Mouse (Mus musculus): ENCODE measurements around the gene Myoc.
"Not testable (repeated sequence)": the region's sequence is repeated elsewhere in the genome, so short reads cannot be mapped to it uniquely, and the experiment has no call there.

The Myoc gene

DNA sequence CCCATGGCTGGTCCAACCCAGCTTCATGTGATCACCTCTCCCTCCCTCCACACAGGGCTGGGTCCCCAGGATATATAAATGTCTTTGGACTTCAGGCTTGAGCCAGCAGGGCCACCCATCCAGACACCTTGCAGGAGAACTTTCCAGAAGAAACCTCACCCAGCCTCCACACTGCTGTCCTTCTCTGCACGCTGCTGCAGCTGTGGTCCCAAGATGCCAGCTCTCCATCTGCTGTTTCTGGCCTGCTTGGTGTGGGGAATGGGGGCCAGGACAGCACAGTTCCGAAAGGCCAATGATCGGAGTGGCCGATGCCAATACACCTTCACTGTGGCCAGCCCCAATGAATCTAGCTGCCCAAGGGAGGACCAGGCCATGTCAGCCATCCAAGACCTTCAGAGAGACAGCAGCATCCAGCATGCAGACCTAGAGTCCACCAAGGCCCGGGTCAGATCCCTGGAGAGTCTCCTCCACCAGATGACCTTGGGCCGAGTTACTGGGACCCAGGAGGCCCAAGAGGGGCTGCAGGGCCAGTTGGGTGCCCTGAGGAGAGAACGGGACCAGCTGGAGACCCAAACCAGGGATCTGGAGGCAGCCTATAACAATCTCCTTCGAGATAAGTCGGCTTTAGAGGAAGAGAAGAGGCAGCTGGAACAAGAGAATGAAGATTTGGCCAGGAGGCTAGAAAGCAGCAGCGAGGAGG is at the start of gene Myoc:
TSS of gene Myoc (plus strand) at position 105 of the 700 bp plus-strand sequence.
- CTCF ChIA-PET, result no interaction called here

DNA sequence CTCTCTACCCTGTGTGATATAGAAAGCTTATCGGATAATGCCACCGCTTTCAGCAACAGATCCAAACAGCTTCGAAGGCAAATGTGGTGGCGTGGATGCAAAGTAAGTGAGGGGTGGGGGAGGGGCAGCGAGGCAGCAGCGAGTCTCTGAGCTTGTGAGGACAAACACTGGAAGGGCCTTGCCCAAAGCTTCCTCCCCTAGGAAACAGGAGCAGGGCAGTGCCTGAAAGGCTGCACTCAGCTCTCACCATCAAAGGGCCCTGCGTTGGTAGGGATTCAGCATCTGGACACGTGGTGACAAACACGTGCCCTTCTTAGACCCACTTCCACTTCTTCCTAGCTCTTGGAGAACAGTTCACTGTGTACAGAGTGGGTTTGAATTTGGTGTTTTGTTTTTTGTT is 49.5 kb upstream of the Myoc start:
- CTCF ChIA-PET, result interaction anchor here (0.7 kb wide), 1 partner anchor 11 kb away, joined by 3 read pairs; no protein-coding TSS in a partner anchor

DNA sequence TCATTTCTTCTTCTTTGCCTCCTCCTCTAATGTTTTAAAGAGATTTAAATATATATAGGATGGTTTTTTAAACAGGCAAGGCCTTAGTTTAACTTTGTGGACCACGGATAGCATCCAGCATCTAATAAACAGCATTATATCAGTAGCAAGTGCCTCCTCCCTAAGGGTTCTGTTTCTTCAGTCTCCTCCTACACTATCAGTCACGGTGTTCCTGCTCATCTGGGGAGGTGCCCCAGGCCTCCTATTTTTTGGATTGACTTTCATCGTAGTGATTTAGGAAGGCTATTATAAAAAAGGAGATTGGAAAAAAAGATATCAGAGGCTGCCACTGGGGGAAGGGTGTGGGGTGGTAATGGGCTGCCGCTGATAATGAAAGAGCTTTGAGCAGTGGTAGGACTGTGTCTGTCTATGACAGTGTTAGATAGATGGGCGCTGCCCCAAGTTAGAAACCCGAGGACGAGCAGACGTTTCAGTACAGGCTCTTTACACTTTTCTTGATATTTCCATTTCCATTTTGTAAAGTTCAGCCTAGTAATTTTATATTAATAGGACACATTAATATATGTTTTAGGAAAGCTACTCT is 48.4 kb upstream of the Myoc start:
- CTCF ChIA-PET, result no interaction called here

DNA sequence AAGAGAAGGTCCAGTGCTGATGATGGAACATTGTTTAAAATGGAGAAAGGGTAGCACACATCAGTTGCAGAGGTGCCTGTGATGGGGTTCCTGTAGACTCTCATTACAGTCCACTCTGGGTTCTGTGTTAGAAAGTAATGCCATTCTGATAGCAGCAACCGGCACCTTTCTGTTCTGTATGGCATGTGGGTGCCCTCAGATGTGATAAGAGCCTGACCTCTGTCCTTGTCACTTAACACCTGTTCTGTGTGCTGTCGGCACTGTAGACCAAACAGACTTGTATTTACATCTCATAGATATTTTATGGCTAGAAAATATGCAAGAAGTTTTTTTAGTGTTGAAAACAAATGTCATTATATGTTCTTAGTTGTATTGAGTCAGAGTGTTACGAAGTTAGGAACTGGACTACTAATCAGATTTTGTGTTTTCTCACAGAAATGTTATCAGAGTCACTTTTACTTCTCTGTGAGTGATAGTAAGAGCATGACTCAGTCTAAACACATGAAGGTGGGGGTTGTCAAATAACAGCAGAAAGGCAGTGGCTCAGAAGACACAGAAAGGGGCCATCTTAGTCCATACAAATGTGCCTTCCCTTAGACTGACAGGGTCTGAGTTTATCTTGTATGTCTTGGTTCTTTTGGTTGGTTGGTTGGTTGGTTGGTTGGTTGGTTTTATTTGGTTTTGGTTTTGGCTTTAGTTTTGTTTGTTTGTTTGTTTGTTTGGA is 41.4 kb upstream of the Myoc start:
- CTCF ChIA-PET, result no interaction called here

DNA sequence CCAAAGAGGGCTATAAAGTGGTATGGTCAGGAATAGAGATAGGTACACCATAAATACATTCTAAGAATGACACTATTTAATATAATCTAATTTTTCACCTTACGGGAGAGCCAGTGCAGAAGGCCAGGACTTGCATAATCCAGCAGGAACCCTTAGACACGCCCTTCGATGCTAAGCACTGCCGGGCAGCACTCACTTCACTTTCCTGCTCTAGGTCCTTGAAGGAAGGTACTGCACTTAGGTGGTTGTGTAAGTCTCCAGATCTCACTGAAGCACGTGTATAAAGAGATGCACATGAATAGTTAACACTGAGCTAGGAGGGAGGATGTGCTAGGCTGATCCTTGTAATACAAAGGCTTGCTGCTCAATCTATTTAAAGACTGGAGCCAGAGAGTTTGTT is 39.3 kb upstream of the Myoc start:
- CTCF ChIA-PET, result no interaction called here

DNA sequence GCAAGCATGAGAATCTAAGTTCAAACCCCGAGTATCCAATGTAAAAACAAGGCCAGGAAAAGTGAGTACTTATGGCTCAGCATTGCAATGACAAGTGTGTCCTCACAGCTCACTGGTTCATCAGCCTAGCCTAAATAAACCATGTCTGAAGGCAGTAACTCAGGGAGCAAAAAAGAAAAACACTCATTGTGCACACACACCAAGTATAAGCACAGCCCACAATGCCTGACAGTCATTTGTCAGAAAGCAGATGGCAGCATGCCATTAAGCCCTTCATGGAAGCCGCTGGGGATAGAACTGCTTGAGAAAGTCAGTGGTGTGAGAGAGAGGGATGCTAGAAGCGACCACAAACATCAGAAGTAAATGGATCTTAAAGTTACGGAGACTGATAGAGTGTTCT is 37.7 kb upstream of the Myoc start:
- CTCF ChIA-PET, result no interaction called here

DNA sequence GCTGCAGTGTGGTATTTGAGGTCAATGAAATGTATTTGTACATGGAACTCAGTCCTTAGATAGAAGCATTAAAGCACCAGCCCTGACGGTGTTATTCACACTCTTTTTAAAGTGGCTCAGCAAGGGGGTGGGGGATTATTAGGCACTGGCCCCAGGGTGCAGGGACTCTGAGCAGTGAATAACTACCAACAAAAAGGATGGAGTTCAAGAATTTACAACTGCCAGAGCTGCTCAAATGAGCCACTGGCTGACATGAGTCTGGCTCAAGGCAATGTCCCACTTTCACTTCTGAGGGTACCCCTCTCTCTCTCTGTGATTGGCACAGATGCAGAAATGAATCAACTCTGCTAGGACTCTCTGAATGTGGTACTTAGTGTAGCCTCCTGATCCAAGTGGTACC is 30.8 kb upstream of the Myoc start:
- CTCF ChIA-PET, result no interaction called here

DNA sequence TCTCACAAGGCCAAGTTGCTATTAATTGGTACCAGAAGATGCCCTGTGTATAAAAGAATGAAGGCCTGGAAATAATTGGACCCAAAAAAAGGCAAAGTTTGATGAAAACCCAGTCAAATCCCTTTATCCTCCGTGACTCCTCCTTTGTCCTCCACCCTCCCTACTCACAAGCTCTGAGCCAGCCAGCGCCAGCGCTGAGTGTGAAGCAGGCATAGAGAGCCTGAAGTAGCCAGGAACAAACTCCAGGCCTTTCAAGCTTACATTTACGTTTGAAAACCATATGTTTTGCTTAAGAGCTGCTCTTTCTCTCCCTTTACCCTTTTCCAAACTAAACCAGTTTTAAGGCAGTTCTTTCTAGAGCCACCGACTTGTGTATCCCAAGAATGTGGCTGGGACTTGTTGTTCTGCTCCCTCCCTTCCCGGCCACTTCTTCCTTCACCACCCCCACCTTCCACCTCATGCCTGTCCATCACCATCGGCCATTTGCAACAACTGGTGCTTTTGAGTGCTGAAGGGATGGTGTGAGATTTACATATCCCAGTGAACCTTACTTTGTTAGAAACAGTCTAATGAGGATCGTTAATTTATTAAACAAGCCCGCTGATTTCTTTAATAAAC is 29.2 kb upstream of the Myoc start:
- CTCF ChIA-PET, result no interaction called here

DNA sequence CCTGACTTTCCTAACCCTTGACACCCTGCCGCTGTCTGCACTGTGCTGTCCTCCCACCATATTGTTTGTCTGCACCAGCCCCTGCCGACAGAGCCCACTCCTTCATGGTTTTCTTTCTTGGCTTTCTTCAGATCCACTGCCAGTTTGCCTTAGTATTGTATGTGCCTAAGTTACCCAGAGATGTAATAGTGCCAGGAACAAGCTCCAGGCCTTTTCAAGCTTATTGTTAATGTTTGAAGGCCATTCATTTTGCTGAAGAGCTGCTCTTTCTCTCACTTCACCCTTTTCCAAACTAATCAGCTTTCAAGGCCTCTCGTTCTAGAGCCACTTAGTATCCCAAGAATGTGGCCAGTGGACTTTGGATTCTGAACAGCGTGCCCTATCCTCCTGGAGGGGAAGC is 27.8 kb upstream of the Myoc start:
- CTCF ChIA-PET, result no interaction called here

DNA sequence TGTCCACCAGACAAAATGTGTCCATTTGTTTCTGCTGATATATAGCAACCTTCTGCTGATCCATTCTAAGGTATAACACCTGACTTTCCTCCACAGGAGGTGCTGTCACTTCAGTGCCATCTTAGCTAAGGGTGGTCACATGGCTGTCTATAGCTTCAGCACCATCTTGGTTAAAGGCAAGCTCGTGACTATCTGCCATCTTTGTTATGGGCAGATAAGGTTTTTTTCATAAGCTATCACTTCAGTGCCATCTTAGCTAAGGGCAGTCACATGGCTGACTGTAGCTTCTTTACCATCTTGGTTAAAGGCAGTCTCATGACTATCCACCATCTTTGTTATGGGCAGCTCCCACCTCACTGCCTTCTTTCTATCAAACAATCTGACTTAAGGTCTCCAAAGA is 23.4 kb upstream of the Myoc start:
- CTCF ChIA-PET, result no interaction called here

DNA sequence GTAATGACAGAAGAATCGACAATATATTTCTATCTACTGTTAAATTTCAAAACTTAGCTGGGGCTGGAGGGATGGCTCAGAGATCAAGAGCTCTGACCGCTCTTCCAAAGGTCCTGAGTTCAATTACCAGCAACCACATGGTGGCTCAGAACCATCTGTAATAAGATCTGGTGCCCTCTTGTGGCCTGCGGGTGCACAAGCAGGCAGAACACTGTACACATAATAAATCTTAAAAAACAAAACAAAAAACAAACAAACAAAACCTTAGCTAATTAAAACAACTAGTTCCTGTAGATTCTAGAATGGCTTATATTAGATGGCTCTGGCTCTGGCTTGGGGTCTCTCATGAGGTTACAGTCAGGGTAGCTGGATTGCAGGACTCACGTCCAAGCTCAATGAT is 18.5 kb upstream of the Myoc start:
- CTCF ChIA-PET, result no interaction called here

DNA sequence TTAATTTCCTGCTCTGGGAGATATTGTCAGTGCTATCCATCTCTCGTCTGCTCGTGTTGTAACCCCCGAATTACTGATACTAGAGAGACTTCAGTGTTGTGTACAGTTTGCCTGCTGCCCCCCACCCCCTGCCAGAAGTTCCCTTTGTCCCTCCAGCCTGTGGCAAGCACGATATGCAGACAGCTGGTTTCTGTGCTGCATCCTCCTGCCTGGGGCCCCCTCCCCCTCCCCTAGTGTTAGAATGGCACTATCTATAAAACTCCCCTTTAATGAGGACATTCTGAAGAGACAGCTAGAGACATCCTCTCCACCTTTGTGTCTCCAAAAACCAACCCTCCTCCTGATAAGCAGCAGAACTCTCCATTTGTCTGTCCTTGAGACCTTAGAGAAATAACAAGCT is 15.1 kb upstream of the Myoc start:
- CTCF ChIA-PET, result no interaction called here

DNA sequence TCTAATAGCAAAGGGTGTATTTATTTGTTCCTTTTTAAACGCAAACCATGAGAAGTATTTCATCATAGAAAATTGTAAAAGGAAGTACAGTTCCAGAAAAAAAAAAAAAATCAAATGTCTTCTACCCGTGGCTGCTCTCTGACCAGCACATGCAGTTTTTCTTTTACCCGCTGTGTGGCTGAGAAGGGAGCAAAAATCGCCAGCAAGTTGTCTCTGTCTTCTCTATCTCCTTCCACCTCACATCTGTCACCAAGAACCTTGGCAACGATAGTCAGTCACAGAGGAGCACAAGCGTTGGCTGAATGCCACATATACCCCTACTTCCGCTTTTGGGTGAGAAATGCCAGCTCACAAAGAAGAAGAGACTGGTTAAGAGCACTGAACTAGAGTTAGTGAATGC is 13.7 kb upstream of the Myoc start:
- CTCF ChIA-PET, result no interaction called here

DNA sequence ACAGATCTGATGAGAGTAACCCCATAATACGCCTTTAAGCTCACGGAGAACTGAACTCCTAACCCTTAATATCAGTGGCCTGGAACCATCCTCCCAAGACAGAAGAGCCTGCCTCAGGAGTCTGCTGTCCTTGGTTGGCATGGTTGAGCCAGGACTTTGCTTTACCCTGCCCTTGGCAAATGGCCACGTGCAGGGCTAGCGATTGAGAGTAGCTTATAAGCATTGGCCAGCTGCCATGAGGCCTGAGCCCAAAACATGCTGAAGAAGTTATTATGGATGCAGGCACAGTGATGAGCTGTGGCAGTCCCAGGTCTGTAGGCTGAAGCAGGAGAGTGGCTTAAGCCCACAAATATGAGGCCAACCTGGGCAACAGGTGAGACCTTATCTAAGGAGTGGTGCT is 11.1 kb upstream of the Myoc start:
- CTCF ChIA-PET, result not testable (repeated sequence)

DNA sequence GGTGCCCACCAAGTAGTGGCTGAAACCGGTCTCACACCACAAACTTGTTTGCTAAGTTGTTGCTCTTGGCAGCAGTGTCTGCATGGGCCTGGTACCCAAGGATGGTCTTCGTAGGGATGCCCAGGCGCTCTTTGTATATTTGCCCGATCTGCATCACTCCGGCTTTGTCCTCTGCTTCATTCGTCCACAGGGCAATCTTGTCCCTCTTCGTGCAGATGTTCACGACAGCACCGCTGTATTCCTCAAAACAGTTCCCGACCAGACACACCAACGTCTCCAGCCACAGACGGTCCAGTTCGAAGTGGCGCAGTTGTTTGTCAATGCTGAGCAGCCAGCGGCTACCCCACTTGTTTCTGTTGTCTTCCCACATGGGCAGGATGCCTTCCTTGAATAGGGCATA is 10.6 kb upstream of the Myoc start:
- CTCF ChIA-PET, result not testable (repeated sequence)

DNA sequence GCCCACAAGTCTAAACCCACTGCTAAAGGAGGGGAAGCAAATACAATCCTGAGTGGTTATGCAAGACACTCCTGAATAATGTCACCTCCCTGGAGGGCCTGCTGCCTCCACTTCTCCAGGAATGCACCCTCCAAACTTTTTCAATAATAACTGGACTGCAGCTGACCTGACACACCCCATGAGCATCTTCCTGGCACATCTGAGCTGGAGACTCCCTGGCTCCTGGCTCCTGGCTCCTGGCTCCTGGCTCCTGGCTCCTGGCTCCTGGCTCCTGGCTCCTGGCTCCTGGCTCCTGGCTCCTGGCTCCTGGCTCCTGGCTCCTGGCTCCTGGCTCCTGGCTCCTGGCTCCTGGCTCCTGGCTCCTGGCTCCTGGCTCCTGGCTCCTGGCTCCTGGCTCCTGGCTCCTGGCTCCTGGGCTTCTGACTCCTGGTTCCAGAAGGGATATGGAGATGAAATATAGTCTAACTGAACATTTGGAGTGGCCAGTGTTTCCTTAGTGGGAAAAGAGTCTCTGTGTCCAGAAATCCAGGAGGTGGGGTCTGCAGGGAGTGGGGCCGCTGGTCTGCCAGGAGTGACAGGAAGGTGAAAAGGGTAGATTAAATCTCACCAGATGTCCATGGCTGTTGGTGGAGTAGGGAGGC is 3.5 kb upstream of the Myoc start:
- CTCF ChIA-PET, result not testable (repeated sequence)

DNA sequence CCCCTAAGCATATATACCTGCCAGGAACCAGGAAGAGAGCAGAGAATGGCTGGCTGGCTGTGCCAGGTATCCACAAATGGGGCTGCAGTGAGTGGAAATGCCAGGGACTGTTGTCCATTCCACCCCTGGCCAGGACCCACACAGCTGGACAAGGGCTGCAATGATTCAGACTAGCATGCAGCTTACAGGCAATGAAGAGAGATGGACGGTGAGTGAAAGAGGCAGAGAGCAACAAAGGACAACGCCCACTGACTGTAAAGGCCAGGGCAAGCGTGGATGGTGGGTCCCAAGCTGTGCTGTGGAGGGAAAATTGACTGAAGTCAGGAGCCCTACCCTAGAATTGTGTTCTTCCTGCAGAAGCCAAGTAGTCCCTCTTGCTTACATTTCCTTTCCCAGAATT is 2.4 kb upstream of the Myoc start:
- CTCF ChIA-PET, result no interaction called here

DNA sequence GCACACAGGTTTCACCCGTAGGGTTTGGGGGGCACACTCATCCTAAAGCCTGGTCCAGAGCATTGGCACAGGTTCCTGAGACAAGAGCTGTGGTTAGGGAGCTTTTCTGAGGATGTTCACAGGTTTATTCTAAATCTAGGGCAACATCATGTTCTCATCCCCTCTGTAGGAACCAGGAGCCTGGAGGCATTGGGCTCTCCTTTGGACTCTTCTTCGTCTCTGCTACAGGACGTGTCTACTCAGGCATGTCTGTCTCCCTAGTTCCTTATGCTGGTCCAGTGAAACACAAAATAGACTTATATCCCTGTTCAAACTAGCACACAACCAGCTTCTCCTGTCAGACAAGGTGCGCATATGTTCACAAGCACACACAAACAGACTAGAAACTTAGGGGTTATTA is 420 bp upstream of the Myoc start:
- CTCF ChIA-PET, result no interaction called here

DNA sequence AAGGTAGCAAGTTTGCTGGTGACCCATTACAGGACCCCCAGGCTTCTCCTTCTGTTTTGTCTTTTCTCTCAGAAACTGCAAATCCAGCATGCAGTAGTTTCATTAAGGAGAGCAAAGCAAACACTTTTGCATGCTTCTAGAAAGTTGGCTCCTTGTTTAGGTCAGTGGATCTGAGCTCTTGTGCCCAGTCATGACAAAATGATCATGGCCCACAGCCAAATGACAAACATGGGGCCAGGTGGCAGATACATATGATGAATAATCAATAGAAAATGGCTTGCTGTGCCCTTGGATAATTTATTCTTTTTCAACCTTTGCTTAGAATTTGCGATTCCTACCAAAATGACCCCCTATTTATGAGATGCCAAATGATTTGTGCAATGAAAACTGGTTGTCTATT is 906 bp downstream of the Myoc start:
- CTCF ChIA-PET, result no interaction called here

DNA sequence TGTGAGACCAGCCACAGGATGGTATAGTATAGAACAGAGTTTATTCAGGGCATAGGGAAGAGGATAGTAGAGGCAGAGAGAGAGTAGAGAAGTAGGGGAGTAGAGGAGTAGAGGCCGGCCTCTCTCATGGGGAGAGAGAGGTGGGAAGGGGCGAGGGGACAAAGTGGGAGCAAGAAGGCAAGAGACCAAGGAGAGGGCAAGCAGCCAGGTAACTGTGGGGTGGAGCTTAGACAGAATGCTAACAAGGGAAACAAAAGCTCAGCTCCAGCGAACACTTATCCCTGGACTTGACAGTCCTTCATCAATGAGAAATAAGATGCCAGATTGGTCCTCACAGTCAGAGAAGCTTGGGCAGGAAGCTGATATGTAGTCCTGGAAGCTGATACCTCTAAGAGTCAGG is 3.6 kb downstream of the Myoc start:
- CTCF ChIA-PET, result no interaction called here

DNA sequence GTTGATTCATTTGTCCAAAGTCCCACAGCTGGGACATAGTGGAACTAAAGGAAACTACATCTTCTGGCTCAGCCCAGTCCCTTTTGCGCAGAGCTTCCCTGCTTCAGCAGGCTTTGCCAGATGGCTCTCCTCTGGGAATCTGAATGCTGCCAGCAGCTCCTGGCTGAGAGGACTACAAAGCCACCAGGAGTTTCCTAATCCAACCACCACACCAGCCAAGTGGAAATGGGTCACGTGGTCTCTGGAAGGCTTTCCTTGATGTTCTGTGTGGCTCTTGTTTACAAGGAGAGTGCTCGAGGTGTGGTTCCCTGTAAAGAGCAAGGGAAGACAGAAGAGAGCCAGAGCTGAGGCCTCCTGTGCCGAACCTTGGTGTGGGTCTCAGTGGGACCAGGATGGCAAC is 4.8 kb downstream of the Myoc start:
- CTCF ChIA-PET, result interaction anchor here (0.7 kb wide), 1 partner anchor 74 kb away, joined by 3 read pairs; no protein-coding TSS in a partner anchor

DNA sequence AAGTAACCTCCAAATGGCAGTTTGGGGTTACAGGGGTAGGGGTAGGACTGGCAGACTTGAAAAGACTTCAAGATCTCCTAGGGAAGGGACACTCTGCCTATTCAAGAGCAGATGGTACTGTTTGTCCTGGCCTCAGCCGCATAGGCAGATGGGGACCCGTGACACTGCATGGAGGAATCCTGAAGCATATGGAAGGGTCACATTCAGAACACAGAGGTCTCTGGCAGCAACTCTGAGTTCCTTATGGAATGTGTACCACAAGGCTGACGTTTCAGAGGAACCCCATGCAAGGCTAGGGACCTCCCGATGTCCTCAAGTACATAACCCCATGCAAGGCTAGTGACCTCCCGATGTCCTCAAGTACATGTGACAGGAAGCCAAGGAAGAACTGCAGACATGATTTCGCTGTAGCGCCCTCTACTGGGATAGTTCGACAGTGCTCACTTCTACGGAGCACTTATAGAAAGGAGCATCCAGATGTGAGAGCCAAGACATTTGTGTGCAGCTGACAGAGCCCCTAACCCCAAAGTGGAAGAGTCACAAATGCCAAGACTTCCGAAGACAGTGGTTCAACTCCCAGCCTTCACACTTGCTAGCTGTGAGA is 7.2 kb downstream of the Myoc start:
- CTCF ChIA-PET, result no interaction called here
